Mouse (Mus musculus) bone marrow, adult 2 months (tissue): ENCODE measurements around the gene Trim80. TPM values are rescaled to one million over a fixed set of nuclear protein-coding genes. Genes with fewer than 3 reads are reported as not detected.

ENCODE experiments used
- H3K27ac ChIP-seq: fragments of 200-500 bp; 2 replicates; pipeline ENCODE4 v1.5.1; 2012; ENCODE audit warnings: low read depth, mild to moderate bottlenecking, control low read depth, inconsistent platforms, low read length; ENCODE audit not compliant: control insufficient read depth, poor library complexity, insufficient read depth
- H3K4me1 ChIP-seq: fragments of 200-500 bp; 2 replicates; pipeline ENCODE4 v1.6.1; 2011; ENCODE audit warnings: low read length; ENCODE audit not compliant: control insufficient read depth, insufficient read depth
- H3K4me3 ChIP-seq: fragments of 200-500 bp; replicated peaks from 2 replicates; pipeline ENCODE3; 2011; ENCODE audit warnings: mild to moderate bottlenecking, low read depth, low read length, control low read depth; ENCODE audit not compliant: control insufficient read depth
- CTCF ChIP-seq: fragments of 200-500 bp; IDR thresholded peaks from 2 replicates; pipeline ENCODE4 v1.5.1; 2011; ENCODE audit warnings: low read length, control low read depth; ENCODE audit not compliant: control insufficient read depth, insufficient read depth
- POLR2A ChIP-seq: fragments of 200-500 bp; IDR thresholded peaks from 2 replicates; pipeline ENCODE4 v1.6.1; 2011; ENCODE audit warnings: low read depth, mild to moderate bottlenecking, control low read depth, low read length, borderline replicate concordance; ENCODE audit not compliant: control insufficient read depth
- WGBS: fragments of 180-500 bp; shearing (Covaris S2); methylation state at CpG from one replicate; pipeline ENCODE4 v1.1.7; 2018; 5-methylcytosine and 5-hydroxymethylcytosine counted together
- polyA plus RNA-seq: library from polyadenylated mRNA; stranded (reverse); fragments of >200 nt; gene quantifications from 2 replicates; pipeline ENCODE4 v1.2.4, GENCODE M21; 2011; ENCODE audit warnings: low replicate concordance; ENCODE audit not compliant: missing spikeins, insufficient read depth, insufficient read length

The Trim80 gene
- polyA plus RNA-seq, 1 experiment = not detected

DNA sequence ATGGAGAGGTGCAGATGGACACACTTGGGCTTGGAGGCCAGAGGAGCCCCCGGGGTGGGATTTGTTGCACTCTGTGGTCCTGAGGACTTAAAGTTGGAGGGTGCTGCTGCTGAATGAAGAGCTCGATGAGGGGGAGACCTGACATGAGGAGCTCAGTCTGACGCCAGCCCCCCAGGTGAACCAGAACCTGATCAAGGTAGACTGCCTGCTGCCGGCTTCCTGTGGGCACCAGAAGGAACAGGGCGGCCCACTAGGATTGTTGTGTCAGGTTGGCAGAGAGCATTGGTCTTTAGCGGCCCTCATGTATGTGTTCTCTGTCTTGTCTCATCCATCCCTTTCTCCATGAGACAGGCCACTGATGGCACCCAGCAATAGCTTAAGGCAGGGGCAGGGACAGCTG, 34.6 kb upstream of the Trim80 start:
- 91% methylated on average over 6 of the region's 6 CpGs for WGBS
- H3K27ac ChIP-seq = no peak overlapping the region
- no peak overlapping the region for H3K4me3 ChIP-seq
- no peak for TF ChIP-seq POLR2A
- TF ChIP-seq CTCF = no peak
- H3K4me1 ChIP-seq = peaks cover 7% of the 10 kb centered on the region

DNA sequence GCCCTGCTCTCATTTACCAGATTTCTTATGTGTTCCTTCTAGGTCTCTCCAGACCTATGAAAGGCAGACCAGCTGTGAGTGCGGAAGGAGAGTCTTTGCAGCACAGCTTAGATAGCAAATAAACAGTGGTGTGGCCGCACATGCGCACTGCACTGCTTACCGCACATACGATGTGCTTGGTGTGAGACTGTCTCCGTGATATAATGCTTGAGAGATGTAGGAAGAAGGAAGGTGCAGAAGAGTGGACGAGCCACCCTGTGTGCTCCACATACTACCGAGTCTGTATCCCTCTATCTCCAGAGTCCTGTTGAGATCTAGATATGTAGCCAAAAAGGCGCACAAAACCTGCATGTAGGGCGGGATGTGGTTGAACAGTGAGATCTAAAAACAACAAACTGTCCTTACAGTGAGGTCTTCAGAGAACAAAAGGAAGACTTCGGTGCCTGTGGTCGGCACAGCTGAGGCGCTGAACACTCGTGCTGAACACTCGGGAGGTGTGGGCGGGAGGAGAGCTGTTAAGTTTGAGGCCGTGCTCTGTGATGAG, 33.4 kb upstream of the Trim80 start:
- H3K4me3 ChIP-seq = no peak overlapping the region
- WGBS = 82% methylated on average over 17 of the region's 17 CpGs
- no peak for TF ChIP-seq CTCF
- no peak for TF ChIP-seq POLR2A
- no peak overlapping the region; the same call in 1 of the 2 replicates for H3K27ac ChIP-seq
- peaks cover 7% of the 10 kb centered on the region for H3K4me1 ChIP-seq

DNA sequence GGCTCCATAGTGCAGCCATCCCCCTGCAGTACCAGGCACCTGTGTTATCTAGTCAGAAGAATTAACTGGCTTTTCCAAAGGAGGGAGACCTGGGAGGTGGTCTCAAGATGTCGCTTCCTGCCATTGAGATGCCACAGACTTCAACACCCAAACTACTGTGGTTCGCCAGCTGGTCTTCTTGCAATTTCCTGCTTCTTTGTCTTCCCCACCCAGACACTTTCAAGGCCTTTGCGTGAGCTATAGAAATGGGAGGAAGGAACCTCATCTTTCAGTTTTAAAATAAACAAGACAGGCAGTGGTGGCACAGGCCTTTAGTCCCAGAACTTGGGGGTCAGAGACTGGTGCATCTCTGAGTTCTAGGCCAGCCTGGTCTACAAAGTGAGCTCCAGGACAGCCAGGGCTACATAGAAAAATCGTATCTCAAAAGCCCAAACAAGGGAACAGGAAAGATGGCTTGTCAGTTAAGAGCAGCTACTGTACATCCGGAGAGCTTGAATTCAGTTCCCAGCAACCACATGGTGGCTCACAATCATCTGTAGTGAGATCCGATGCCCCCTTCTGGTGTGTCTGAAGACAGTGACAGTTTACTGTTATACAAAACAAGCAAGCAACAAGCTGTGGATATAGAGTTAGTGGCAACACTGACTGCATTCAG, 32.0 kb upstream of the Trim80 start:
- H3K4me1 ChIP-seq = peaks cover 7% of the 10 kb centered on the region
- no peak for TF ChIP-seq CTCF
- no peak for TF ChIP-seq POLR2A
- 30% methylated on average over 6 of the region's 6 CpGs for WGBS
- no peak overlapping the region for H3K4me3 ChIP-seq
- peak overlapping the region; percentile 84 for H3K27ac ChIP-seq

DNA sequence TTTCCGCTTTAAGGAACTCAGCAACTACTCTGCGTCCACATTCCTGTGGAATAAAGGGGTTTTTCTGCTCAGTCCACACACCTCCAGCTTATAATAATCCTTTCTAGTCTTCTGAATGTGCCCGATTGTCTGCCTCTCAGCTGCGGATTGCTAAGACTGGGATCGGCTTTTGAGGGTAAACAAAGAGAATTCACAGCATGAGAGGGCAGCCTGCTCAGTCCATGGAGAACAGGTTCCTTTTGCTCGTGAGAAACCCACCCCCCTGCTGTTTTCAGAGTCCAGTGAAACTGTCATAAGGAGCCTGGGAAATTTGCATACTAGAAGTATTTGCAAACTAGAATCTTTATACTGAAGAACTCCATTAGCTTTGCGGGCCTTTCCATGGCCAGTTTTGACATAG, 30.8 kb upstream of the Trim80 start:
- 86% methylated on average over 7 of the region's 7 CpGs for WGBS
- TF ChIP-seq POLR2A = no peak
- no peak for TF ChIP-seq CTCF
- H3K27ac ChIP-seq = no peak overlapping the region
- H3K4me1 ChIP-seq = peaks cover 6% of the 10 kb centered on the region
- H3K4me3 ChIP-seq = no peak overlapping the region

DNA sequence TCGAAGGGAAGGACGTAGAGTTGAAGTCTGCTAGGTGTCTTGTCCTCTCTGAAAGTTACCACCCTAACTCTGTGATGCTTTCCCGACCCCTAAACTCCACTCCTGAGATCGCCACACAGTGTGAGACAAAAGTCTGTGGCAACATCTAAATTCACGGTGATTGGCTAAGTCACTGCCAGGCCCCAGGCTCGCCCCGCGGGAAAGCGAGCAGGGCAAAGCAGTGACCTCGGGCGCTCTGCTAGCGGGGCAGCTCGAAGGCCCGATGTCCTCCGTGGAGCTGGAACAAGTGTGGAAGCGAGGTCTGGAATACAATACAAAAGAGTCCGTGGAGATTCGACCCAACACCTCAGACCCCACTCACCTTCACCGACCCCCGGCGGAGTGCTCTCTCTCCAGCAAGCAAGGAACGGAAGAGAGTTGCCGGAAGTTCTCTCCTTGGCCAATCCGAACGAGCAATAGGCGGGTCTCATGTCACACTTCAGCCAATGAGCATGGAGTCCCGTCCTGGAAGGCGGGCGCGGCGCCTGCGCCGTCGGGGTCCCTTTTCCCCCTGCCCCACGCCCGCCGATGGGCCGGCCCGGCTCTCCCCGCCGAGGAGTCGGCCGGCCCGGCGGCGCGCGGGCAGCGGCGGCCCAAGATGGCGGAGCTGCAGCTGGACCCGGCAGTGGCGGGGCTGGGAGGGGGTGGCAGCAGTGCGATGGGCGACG, 20.7 kb upstream of the Trim80 start, which contains the start of the genes Atp5h and Kctd2:
Gene Atp5h (minus strand): TSS at position 432 of the 707 bp plus-strand sequence.
Gene Kctd2 (plus strand): TSS at position 598 of the 707 bp plus-strand sequence.
- Histone ChIP-seq H3K27ac (peak within 1 kb of the TSS; percentile 25), H3K4me1 (peaks cover 1% of the 10 kb centered on the region; the same call in 1 of the 2 replicates), H3K4me3 (peak within 1 kb of the TSS; percentile 78)
- WGBS = under 1% methylated on average over 56 of the region's 56 CpGs
- TF ChIP-seq CTCF (no peak), POLR2A (peak; percentile 65; the same call in 1 of the 2 replicates)

DNA sequence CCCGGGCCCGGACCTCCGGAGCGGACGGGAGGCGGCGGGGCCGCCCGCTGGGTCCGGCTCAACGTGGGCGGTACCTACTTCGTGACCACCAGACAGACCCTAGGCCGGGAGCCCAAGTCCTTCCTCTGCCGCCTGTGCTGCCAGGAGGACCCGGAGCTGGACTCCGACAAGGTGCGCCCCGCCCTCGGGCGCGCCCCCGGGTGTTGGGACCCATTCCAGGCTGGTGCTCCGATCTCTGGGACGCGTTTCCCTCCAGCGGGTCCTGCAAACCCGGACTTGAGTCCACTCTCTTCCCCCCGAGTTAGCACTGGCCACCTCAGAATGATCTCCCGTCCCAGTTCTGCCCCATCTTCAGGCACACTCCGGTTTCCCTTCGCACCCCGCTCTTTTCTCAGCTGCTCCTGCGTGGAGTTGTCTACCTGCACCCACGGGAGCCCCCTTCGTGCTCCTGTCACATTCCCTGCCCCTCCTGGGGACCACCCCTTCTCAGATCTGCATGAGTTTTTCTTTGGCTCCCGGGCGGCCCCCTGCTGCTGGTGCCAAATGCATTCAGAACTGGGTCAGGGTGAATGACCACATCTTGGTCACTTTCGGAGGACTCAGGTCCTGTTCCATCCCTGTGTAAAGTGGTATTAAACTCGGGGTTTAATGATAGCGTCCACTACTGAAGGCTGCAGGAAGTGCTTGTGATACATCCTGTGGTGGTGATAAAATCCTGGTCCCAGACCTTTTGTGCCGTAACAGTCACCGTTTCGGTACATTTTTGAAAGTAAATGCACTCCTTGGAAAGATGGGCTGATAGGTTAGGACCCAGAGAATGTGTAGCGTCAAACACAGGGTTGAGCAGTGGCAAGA, 19.8 kb upstream of the Trim80 start:
- TF ChIP-seq CTCF = no peak
- no peak for TF ChIP-seq POLR2A
- under 1% methylated on average over 45 of the region's 45 CpGs for WGBS
- H3K27ac ChIP-seq = peak overlapping the region; percentile 25; the same call in 1 of the 2 replicates
- H3K4me1 ChIP-seq = peaks cover 1% of the 10 kb centered on the region; the same call in 1 of the 2 replicates
- H3K4me3 ChIP-seq = peak overlapping the region; percentile 68

DNA sequence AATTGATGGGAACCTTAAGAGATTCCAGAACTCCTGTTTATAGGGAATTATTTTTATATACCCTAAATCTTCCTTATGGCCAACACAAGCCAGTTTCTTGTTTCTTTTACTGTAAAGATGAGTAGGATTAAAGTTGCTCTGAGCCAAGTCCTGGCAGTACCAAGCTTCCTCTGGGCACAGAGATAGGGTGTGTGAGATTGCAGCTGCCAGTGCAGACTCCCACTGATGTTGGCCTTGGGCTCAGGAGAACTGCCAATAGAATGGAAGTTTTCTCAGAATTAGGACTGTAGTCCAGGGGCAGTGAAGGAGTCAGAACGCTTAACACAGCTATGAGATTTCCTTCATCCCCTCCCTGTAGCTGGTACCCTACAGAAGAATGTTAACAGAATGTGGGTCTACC, 19.0 kb upstream of the Trim80 start:
- no peak for TF ChIP-seq CTCF
- TF ChIP-seq POLR2A = no peak
- H3K4me3 ChIP-seq = no peak overlapping the region
- WGBS = 71% methylated on average over 1 of the region's 1 CpGs

More for the DNA sequence above, 19.0 kb upstream of the Trim80 start:
- no peak overlapping the region for H3K27ac ChIP-seq
- peaks cover 1% of the 10 kb centered on the region; the same call in 1 of the 2 replicates for H3K4me1 ChIP-seq
